Mouse (Mus musculus) thymus, adult 2 months (tissue): ENCODE results near the gene Gm49380. TPM values are rescaled to one million over a fixed set of nuclear protein-coding genes. Genes with fewer than 3 reads are reported as not detected.
A peak's percentile ranks its signal among the peaks of the same experiment; 100 is the strongest.

Experiments
- DNase-seq: peaks from one replicate; pipeline ENCODE4 v3.0.0; 2021
- H3K27ac ChIP-seq: fragments of 200-500 bp; 2 replicates; pipeline ENCODE4 v1.5.1; 2012; ENCODE audit warnings: low read length, control low read depth; ENCODE audit not compliant: control insufficient read depth, insufficient read depth
- H3K27me3 ChIP-seq: fragments of 200-500 bp; 2 replicates; pipeline ENCODE4 v1.6.1; 2012; ENCODE audit warnings: mild to moderate bottlenecking, low read length, moderate library complexity, mixed read lengths; ENCODE audit not compliant: control insufficient read depth, insufficient read depth
- H3K36me3 ChIP-seq: fragments of 200-500 bp; 2 replicates; pipeline ENCODE4 v1.6.1; 2012; ENCODE audit warnings: mild to moderate bottlenecking, low read length, moderate library complexity; ENCODE audit not compliant: control insufficient read depth, insufficient read depth
- H3K4me1 ChIP-seq: fragments of 200-500 bp; replicated peaks from 2 replicates; pipeline ENCODE4 v1.6.1; 2012; ENCODE audit warnings: low read length; ENCODE audit not compliant: control insufficient read depth, insufficient read depth
- H3K4me3 ChIP-seq: fragments of 200-500 bp; 2 replicates; pipeline ENCODE4 v1.5.1; 2012; ENCODE audit warnings: mild to moderate bottlenecking, low read length, control low read depth, moderate library complexity; ENCODE audit not compliant: control insufficient read depth, insufficient read depth
- CTCF ChIP-seq: fragments of 200-500 bp; IDR thresholded peaks from 2 replicates; pipeline ENCODE4 v1.5.1; 2012; ENCODE audit warnings: mild to moderate bottlenecking, control low read depth, low read length, moderate library complexity, borderline replicate concordance; ENCODE audit not compliant: control insufficient read depth, poor library complexity, insufficient read depth; ENCODE audit errors: extremely low read depth
- POLR2A ChIP-seq: fragments of 200-500 bp; IDR thresholded peaks from 2 replicates; pipeline ENCODE4 v1.6.1; 2012; ENCODE audit warnings: mild to moderate bottlenecking, low read length, control low read depth, moderate library complexity; ENCODE audit not compliant: control insufficient read depth, poor library complexity, insufficient read depth; ENCODE audit errors: extremely low read depth
- WGBS: fragments of 180-500 bp; shearing (Covaris S2); methylation state at CpG from one replicate; pipeline ENCODE4 v1.1.7; 2018; 5-methylcytosine and 5-hydroxymethylcytosine counted together
- polyA plus RNA-seq: library from polyadenylated mRNA; depleted of rRNA; stranded (reverse); fragments of >200 nt; gene quantifications from 2 replicates; pipeline ENCODE4 v1.2.3, GENCODE M21; 2012

The Gm49380 gene
- polyA plus RNA-seq, 1 experiment, result not detected

DNA sequence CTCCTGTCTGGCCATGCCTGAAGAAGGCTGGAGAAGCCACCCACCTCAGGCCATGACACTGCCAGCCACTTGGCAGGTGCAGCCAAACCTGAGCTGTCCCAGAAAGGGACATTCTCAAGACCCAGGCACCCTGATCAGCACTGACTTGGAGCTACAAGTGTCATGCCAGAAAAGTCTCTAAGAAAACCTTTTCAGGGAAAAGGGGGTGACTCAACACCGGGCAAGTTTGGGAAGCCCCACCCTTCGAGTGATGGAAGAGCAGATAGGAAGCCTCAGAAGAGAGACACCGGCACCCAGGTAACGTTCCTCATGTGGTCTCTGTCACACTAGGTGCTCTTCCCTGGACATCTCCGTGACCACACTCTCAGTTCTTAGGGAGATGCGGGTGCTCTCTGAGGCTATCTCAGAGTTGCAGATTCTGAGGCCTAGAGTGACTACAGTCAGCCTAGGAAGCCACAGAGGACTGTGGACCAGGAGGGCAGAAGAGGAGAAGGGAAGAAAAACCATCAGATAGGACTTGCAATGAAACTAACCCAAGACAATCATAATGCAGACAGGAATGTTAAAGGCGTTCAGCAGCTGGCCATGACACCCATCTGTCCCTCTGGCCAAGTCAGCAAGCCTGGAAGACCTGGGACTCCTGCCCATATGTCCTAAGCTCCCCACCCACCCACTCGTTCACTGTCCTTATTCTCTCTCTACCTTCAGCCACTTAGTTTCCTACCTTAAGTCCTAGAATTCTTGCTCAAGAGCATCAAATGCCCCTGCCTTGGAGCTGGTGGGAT lies 63.7 kb downstream of the Gm49380 start:
- H3K4me3 ChIP-seq, result no peak overlapping the region
- DNase-seq, result no peak
- no peaks in the 10 kb centered on the region for H3K27me3 ChIP-seq
- 63% methylated on average over 8 of the region's 8 CpGs for WGBS
- H3K27ac ChIP-seq, result peak overlapping the region; percentile 42; the same call in 1 of the 2 replicates
- H3K4me1 ChIP-seq, result peaks cover 32% of the 10 kb centered on the region
- TF ChIP-seq POLR2A, result 0 out of 2 replicates have a peak, but pooled peaks have one; percentile 3
- TF ChIP-seq CTCF, result no peak
- peaks cover 49% of the 10 kb centered on the region for H3K36me3 ChIP-seq

DNA sequence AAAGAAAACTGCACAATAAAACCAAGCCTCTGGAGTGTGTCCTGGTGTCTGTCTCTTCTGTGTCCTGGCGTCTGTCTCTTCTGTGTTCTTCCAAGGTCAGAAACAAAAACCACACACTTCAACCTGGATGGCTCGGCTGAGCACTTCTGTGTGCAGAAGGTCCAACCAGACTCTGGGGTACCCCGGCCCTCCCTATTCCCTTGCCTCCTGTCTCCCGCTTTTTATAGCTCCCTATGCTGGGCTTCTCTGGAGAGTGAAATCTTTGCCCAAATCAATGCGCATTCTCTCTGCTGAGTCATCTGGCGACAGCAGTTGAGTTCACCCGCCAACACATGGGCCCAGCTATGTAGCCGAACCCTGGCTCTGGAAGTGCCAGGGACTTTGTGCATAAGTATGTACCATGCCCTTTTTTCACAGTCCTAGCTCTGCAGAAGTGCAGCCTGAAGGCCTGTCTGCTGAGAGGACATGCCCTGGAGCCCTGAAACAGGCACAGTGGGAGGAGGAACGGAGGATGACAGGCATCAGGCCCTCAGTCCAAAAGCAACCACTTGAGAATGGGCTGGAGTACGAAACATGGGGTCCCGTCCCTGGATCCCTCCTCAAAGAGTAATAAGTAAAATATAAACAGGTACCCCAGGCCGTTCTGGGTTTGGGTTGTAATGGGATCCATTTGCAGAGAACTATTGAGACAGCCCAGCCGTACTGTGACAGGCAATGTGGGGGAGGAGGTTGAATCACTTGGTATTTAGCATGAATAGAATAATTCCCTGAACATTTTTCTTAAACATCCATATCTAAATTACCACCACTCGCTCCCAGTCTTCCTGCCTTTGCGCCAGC lies 64.5 kb downstream of the Gm49380 start:
- Histone ChIP-seq H3K36me3 (peaks cover 49% of the 10 kb centered on the region), H3K27ac (peak overlapping the region; percentile 97; the same call in 1 of the 2 replicates), H3K4me3 (no peak overlapping the region), H3K4me1 (peaks cover 32% of the 10 kb centered on the region), H3K27me3 (no peaks in the 10 kb centered on the region)
- DNase-seq, result peak; percentile 29
- 83% methylated on average over 15 of the region's 15 CpGs for WGBS
- no peak for TF ChIP-seq POLR2A
- TF ChIP-seq CTCF, result no peak

DNA sequence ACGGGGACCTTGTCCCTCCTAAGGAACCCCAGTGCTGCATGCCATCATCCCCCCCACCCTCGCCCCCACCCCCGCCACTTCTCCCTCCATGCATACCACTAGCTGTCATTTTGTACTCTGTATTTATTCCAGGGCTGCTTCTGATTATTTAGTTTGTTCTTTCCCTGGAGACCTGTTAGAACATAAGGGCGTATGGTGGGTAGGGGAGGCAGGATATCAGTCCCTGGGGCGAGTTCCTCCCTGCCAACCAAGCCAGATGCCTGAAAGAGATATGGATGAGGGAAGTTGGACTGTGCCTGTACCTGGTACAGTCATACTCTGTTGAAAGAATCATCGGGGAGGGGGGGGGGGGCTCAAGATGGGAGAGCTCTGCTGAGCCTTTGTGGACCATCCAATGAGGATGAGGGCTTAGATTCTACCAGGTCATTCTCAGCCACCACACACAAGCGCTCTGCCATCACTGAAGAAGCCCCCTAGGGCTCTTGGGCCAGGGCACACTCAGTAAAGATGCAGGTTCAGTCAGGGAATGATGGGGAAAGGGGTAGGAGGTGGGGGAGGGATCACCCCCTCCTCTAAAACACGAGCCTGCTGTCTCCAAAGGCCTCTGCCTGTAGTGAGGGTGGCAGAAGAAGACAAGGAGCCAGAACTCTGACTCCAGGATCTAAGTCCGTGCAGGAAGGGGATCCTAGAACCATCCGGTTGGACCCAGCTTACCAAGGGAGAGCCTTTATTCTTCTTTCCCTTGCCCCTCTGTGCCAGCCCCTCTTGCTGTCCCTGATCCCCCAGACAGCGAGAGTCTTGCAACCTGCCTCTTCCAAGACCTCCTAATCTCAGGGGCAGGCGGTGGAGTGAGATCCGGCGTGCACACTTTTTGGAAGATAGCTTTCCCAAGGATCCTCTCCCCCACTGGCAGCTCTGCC lies 65.5 kb downstream of the Gm49380 start:
- H3K4me1 ChIP-seq, result peaks cover 34% of the 10 kb centered on the region
- peaks cover 49% of the 10 kb centered on the region for H3K36me3 ChIP-seq
- WGBS, result 58% methylated on average over 14 of the region's 14 CpGs
- H3K4me3 ChIP-seq, result peak overlapping the region; percentile 99
- peak overlapping the region; percentile 97 for H3K27ac ChIP-seq
- H3K27me3 ChIP-seq, result no peaks in the 10 kb centered on the region
- TF ChIP-seq CTCF (no peak), POLR2A (no peak)
- DNase-seq, result no peak

DNA sequence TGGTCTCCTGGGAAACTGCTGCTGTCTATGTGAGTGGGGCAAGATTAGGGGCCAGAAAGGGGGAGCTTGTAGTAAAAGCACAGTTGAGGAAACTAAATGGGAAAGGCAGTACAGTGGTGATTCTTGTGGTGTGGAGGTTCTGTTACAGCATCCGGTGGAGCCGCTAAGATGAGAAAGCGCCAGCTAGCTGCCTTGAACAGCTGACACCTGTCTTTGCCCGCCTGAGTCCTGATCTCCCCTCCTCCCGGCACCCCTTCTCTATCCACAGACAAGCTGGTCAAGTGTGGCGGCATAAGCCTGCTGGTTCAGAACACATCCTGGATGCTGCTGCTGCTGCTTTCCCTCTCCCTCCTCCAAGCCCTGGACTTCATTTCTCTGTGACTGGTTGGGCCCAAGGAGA lies 66.2 kb downstream of the Gm49380 start:
- no peaks in the 10 kb centered on the region for H3K27me3 ChIP-seq
- H3K4me1 ChIP-seq, result peaks cover 41% of the 10 kb centered on the region
- peak overlapping the region; percentile 97 for H3K27ac ChIP-seq
- peak; percentile 78 for DNase-seq
- WGBS, result 3% methylated on average over 6 of the region's 6 CpGs
- peaks cover 49% of the 10 kb centered on the region for H3K36me3 ChIP-seq
- peak overlapping the region; percentile 99 for H3K4me3 ChIP-seq
- TF ChIP-seq CTCF, result 0 out of 2 replicates have a peak, but pooled peaks have one; percentile 12
- TF ChIP-seq POLR2A, result no peak

DNA sequence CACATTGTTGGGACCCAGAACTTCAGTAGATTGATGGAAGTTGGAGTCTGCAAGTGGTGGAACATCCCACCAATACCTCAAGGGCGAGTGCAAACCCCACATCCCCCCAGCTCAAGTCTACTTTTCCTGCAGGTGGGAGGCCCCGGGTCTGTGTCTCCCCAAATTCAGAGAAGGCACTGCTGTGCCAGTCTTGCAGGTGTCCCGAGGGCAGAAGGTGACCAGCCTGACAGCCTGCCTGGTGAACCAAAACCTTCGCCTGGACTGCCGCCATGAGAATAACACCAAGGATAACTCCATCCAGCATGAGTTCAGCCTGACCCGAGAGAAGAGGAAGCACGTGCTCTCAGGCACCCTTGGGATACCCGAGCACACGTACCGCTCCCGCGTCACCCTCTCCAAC lies 66.9 kb downstream of the Gm49380 start:
- peak; percentile 58 for DNase-seq
- peaks cover 47% of the 10 kb centered on the region for H3K4me1 ChIP-seq
- H3K4me3 ChIP-seq, result peak overlapping the region; percentile 99
- peaks cover 49% of the 10 kb centered on the region for H3K36me3 ChIP-seq
- H3K27me3 ChIP-seq, result no peaks in the 10 kb centered on the region
- 8% methylated on average over 12 of the region's 12 CpGs for WGBS
- peak overlapping the region; percentile 94 for H3K27ac ChIP-seq
- no peak for TF ChIP-seq POLR2A
- TF ChIP-seq CTCF, result no peak

DNA sequence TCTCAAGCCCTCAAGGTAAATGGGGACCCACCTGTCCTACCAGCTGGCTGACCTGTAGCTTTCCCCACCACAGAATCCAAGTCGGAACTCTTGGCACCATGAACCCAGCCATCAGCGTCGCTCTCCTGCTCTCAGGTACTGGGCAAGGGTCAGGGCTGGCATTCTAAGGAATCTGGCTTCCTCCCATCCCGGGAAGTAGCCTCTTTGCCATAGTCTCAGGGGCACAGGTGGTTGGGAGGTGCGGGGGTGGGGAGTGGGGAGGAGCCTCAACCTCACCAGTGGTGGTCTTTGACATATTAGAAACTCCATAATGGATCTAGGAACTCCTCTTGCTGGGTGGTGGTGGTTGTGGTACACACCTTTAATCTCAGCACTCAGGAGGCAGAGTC lies 67.4 kb downstream of the Gm49380 start:
- peaks cover 49% of the 10 kb centered on the region for H3K36me3 ChIP-seq
- TF ChIP-seq POLR2A (no peak), CTCF (no peak)
- no peaks in the 10 kb centered on the region for H3K27me3 ChIP-seq
- peak overlapping the region; percentile 99 for H3K4me3 ChIP-seq
- peak; percentile 33 for DNase-seq
- H3K4me1 ChIP-seq, result peaks cover 52% of the 10 kb centered on the region
- peak overlapping the region; percentile 94 for H3K27ac ChIP-seq
- 52% methylated on average over 5 of the region's 5 CpGs for WGBS
